Mouse (Mus musculus): Measurements from ENCODE around the gene Ptprt. TPM values are rescaled to one million over a fixed set of nuclear protein-coding genes. Genes with fewer than 3 reads are reported as not detected.

The Ptprt gene
- total and polyA plus RNA-seq, 2 experiments, result 0.37 to 0.44 TPM

GRCm38 (mm10) chr2:161561502-161561901 is 1099.4 kb downstream of the Ptprt start:
- no peaks in the 10 kb centered on the region for H3K79me2 ChIP-seq (ENCODE audit: control insufficient read depth, insufficient read depth, low read length)
- no peak overlapping the region for H3K27ac ChIP-seq (replicated peaks; ENCODE audit: insufficient read depth, low read depth, low read length)
- no peak overlapping the region for H3K4me3 ChIP-seq (ENCODE audit: insufficient read depth, low read depth, low read length)
- no peak overlapping the region for H3K9ac ChIP-seq (ENCODE audit: low read depth, low read length)
- 87% methylated on average over 2 of the region's 2 CpGs for WGBS
- no peaks in the 10 kb centered on the region for H3K4me1 ChIP-seq (ENCODE audit: control insufficient read depth, insufficient read depth, low read length)
- no peaks in the 10 kb centered on the region for H3K27me3 ChIP-seq (ENCODE audit: control insufficient read depth, insufficient read depth, low read length)
- no peaks in the 10 kb centered on the region for H3K36me3 ChIP-seq (ENCODE audit: control insufficient read depth, insufficient read depth, low read length)
- no peak for DNase-seq (ENCODE audit: extremely low read depth, low read depth, low spot score)
- no peak for TF ChIP-seq POLR2A (IDR thresholded peaks at IDR 0.05; ENCODE audit: extremely low read depth, insufficient read depth, low read length)
- no peak for TF ChIP-seq CTCF (IDR thresholded peaks at IDR 0.05; ENCODE audit: low read depth, low read length)

DNA sequence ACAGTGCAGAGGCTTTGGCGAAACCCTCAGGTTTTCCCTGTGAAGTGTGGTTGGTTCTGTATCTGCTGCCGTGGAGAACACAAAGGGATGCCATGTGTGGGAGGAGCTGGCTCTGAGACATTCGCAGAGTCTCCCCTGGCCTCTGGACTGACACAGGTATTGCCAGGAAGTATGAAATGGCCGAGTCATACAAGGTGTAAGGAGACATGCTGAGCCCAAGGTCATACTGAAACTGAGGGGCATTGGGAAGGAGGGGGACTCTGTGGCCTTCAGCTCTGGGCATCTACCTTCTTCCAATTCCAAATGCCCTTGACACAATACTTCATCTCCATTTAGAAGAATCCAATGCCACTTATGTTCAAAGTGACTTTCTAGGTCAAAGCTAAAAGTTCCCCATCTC is 1103.1 kb downstream of the Ptprt start:
- Histone ChIP-seq H3K4me3 (ENCODE audit: insufficient read depth, low read depth, low read length) (no peak overlapping the region), H3K27ac (replicated peaks; ENCODE audit: insufficient read depth, low read depth, low read length) (no peak overlapping the region), H3K4me1 (ENCODE audit: control insufficient read depth, insufficient read depth, low read length) (no peaks in the 10 kb centered on the region), H3K79me2 (ENCODE audit: control insufficient read depth, insufficient read depth, low read length) (no peaks in the 10 kb centered on the region), H3K27me3 (ENCODE audit: control insufficient read depth, insufficient read depth, low read length) (no peaks in the 10 kb centered on the region), H3K9ac (ENCODE audit: low read depth, low read length) (no peak overlapping the region), H3K36me3 (ENCODE audit: control insufficient read depth, insufficient read depth, low read length) (no peaks in the 10 kb centered on the region)
- 72% methylated on average over 4 of the region's 4 CpGs for WGBS
- TF ChIP-seq POLR2A (IDR thresholded peaks at IDR 0.05; ENCODE audit: extremely low read depth, insufficient read depth, low read length) (no peak), CTCF (IDR thresholded peaks at IDR 0.05; ENCODE audit: low read depth, low read length) (no peak)
- DNase-seq (ENCODE audit: extremely low read depth, low read depth, low spot score), result no peak

DNA sequence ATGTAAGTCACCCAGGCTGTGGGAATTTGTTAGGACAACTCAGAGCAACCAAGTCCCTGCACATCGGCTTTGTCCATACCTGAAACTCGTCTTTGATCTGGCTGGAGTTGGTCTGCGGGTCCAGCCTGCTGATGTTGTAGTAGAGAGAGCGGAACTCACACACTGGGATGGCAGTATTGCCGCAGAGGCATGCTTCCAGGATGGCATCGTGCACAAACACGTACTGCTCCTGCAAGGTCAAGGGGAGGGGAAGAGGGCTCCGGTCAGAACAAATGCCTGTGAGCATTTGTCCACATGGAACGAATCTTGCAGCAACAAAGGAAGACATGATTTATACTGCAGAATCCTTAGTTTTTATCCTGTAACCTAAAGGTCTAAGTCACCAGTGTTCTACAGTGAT is 1107.3 kb downstream of the Ptprt start:
- 67% methylated on average over 9 of the region's 9 CpGs for WGBS
- H3K9ac ChIP-seq (ENCODE audit: low read depth, low read length), result no peak overlapping the region
- TF ChIP-seq POLR2A (IDR thresholded peaks at IDR 0.05; ENCODE audit: extremely low read depth, insufficient read depth, low read length) (no peak), CTCF (IDR thresholded peaks at IDR 0.05; ENCODE audit: low read depth, low read length) (no peak)
- no peak overlapping the region for H3K27ac ChIP-seq (replicated peaks; ENCODE audit: insufficient read depth, low read depth, low read length)
- H3K27me3 ChIP-seq (ENCODE audit: control insufficient read depth, insufficient read depth, low read length), result no peaks in the 10 kb centered on the region
- no peak for DNase-seq (ENCODE audit: extremely low read depth, low read depth, low spot score)
- no peaks in the 10 kb centered on the region for H3K36me3 ChIP-seq (ENCODE audit: control insufficient read depth, insufficient read depth, low read length)
- no peak overlapping the region for H3K4me3 ChIP-seq (ENCODE audit: insufficient read depth, low read depth, low read length)
- no peaks in the 10 kb centered on the region for H3K4me1 ChIP-seq (ENCODE audit: control insufficient read depth, insufficient read depth, low read length)
- no peaks in the 10 kb centered on the region for H3K79me2 ChIP-seq (ENCODE audit: control insufficient read depth, insufficient read depth, low read length)

DNA sequence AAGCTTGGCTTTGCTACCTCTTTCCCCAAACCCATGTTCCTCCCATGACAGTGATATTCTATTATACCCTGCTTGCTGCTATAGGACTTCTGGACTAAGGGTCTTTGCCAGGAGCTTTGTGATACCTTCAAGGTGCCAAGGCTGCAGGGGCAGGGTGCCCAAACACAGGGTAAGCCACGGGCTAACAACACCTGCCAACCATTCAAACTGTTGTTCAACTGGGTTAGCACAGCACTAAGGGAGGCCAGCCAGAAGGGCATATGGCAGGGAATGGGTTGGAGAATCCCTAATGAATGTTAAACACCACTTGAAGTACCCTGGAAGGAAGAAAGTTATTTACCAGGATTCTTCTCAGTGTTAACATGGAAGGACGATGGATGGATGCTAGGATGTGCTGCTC is 1108.9 kb downstream of the Ptprt start:
- no peaks in the 10 kb centered on the region for H3K36me3 ChIP-seq (ENCODE audit: control insufficient read depth, insufficient read depth, low read length)
- H3K79me2 ChIP-seq (ENCODE audit: control insufficient read depth, insufficient read depth, low read length), result no peaks in the 10 kb centered on the region

DNA sequence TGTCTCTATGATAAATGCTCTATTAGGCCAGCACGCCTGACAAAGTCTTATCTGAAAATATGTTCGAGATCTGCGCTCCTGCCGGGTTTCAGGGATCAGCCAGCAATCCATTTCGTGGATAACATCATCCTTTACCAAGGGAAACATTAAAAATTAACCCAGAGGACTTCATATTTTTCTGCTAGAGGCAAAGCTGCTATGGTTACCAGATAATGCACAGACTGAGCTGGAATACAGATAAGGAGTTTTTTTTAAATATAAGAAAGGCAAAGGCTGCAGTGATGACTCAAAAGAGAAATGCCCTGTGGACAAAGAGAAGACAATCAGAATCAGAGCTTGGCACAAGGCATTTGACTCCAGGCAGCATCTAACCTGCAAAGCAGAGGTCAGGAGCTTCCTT is 1111.4 kb downstream of the Ptprt start:
- Histone ChIP-seq H3K79me2 (ENCODE audit: control insufficient read depth, insufficient read depth, low read length) (no peaks in the 10 kb centered on the region), H3K27me3 (ENCODE audit: control insufficient read depth, insufficient read depth, low read length) (no peaks in the 10 kb centered on the region), H3K27ac (replicated peaks; ENCODE audit: insufficient read depth, low read depth, low read length) (no peak overlapping the region), H3K4me1 (ENCODE audit: control insufficient read depth, insufficient read depth, low read length) (no peaks in the 10 kb centered on the region), H3K36me3 (ENCODE audit: control insufficient read depth, insufficient read depth, low read length) (no peaks in the 10 kb centered on the region), H3K4me3 (ENCODE audit: insufficient read depth, low read depth, low read length) (no peak overlapping the region), H3K9ac (ENCODE audit: low read depth, low read length) (no peak overlapping the region)
- TF ChIP-seq CTCF (IDR thresholded peaks at IDR 0.05; ENCODE audit: low read depth, low read length) (no peak), POLR2A (IDR thresholded peaks at IDR 0.05; ENCODE audit: extremely low read depth, insufficient read depth, low read length) (no peak)
- DNase-seq (ENCODE audit: extremely low read depth, low read depth, low spot score), result no peak
- WGBS, result 38% methylated on average over 5 of the region's 5 CpGs

More for the DNA sequence above, 1108.9 kb downstream of the Ptprt start:
- Histone ChIP-seq H3K4me3 (ENCODE audit: insufficient read depth, low read depth, low read length) (no peak overlapping the region), H3K27ac (replicated peaks; ENCODE audit: insufficient read depth, low read depth, low read length) (no peak overlapping the region), H3K27me3 (ENCODE audit: control insufficient read depth, insufficient read depth, low read length) (no peaks in the 10 kb centered on the region), H3K9ac (ENCODE audit: low read depth, low read length) (no peak overlapping the region), H3K4me1 (ENCODE audit: control insufficient read depth, insufficient read depth, low read length) (no peaks in the 10 kb centered on the region)
- TF ChIP-seq CTCF (IDR thresholded peaks at IDR 0.05; ENCODE audit: low read depth, low read length), result no peak
- TF ChIP-seq POLR2A (IDR thresholded peaks at IDR 0.05; ENCODE audit: extremely low read depth, insufficient read depth, low read length), result no peak
- DNase-seq (ENCODE audit: extremely low read depth, low read depth, low spot score), result no peak
- 74% methylated on average over 2 of the region's 2 CpGs for WGBS

DNA sequence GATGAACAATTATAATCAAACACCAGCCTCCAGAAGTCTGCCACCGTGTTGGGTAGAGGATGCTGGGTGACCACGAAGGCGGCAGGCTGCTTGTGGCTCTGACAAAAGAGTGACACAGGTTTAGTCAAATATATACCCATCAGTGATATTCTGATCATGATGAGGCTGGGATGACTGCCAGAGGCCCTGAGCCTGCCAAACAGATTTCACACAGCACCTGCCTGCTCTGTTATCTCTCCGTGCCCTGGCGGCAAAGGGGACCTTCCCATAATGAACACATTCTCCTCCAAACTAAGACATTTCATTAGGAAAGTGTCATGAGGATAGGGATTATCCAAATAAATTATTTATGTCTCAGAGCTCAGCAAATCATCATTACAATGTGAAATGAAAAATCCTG is 1113.6 kb downstream of the Ptprt start:
- Histone ChIP-seq H3K9ac (ENCODE audit: low read depth, low read length) (no peak overlapping the region), H3K27me3 (ENCODE audit: control insufficient read depth, insufficient read depth, low read length) (no peaks in the 10 kb centered on the region), H3K27ac (replicated peaks; ENCODE audit: insufficient read depth, low read depth, low read length) (no peak overlapping the region), H3K79me2 (ENCODE audit: control insufficient read depth, insufficient read depth, low read length) (no peaks in the 10 kb centered on the region), H3K4me3 (ENCODE audit: insufficient read depth, low read depth, low read length) (no peak overlapping the region), H3K4me1 (ENCODE audit: control insufficient read depth, insufficient read depth, low read length) (no peaks in the 10 kb centered on the region), H3K36me3 (ENCODE audit: control insufficient read depth, insufficient read depth, low read length) (no peaks in the 10 kb centered on the region)
- no peak for DNase-seq (ENCODE audit: extremely low read depth, low read depth, low spot score)
- 85% methylated on average over 5 of the region's 5 CpGs for WGBS
- no peak for TF ChIP-seq CTCF (IDR thresholded peaks at IDR 0.05; ENCODE audit: low read depth, low read length)
- no peak for TF ChIP-seq POLR2A (IDR thresholded peaks at IDR 0.05; ENCODE audit: extremely low read depth, insufficient read depth, low read length)
